Mouse (Mus musculus) left cerebral cortex, postnatal 10 days (tissue): ENCODE data around the gene Syngr4. TPM values are rescaled to one million over a fixed set of nuclear protein-coding genes. Genes with fewer than 3 reads are reported as not detected.

ENCODE experiments used
- total RNA-seq, 2 experiments: library from RNA; stranded (reverse); gene quantifications; 2 replicates each; pipeline ENCODE4 v1.2.3; 2021

Gene Syngr4
- total RNA-seq, 2 experiments from 2014 or later, result not detected

Other genes with a start within 250 kb of the Syngr4 start
- gene Fut2, start 230.3 kb downstream of the Syngr4 start, total RNA-seq, result under 1 TPM; 0.18 to 0.24 TPM
- gene Ntn5, start 212.7 kb downstream of the Syngr4 start, total RNA-seq, result under 1 TPM; 0.45 to 0.47 TPM
- under 1 TPM; 0.34 to 0.39 TPM for gene Sec1, start 202.3 kb downstream of the Syngr4 start, total RNA-seq
- gene Car11, start 196.9 kb downstream of the Syngr4 start, total RNA-seq, result 100 to 1,000 TPM; 152 to 154 TPM
- 10 to 100 TPM; 40.9 to 51.0 TPM for gene Dbp, start 191.6 kb downstream of the Syngr4 start, total RNA-seq
- gene Rpl18, start 181.3 kb downstream of the Syngr4 start, total RNA-seq, result 100 to 1,000 TPM; 437 to 456 TPM
- 10 to 100 TPM; 23.0 to 24.6 TPM for gene Sphk2, start 178.7 kb downstream of the Syngr4 start, total RNA-seq
- gene Fam83e, start 175.5 kb downstream of the Syngr4 start, total RNA-seq, result under 1 TPM; 0.26 to 0.39 TPM
- not detected for gene Spaca4, start 170.9 kb downstream of the Syngr4 start, total RNA-seq
- gene Lmtk3, start 113.0 kb downstream of the Syngr4 start, total RNA-seq, result 100 to 1,000 TPM; 268 to 281 TPM
- 10 to 100 TPM in 1 of 2 experiments, 1 to 10 TPM in 1; 9.7 to 11.5 TPM for gene Sult2b1, start 112.0 kb downstream of the Syngr4 start, total RNA-seq
- gene Cyth2, start 82.1 kb downstream of the Syngr4 start, total RNA-seq, result 100 to 1,000 TPM; 229 to 242 TPM
- gene Kcnj14, start 71.9 kb downstream of the Syngr4 start, total RNA-seq, result 1 to 10 TPM; 1.6 to 1.8 TPM
- 10 to 100 TPM; 27.5 to 29.2 TPM for gene Grwd1, start 65.8 kb downstream of the Syngr4 start, total RNA-seq
- 100 to 1,000 TPM; 101 to 103 TPM for gene Kdelr1, start 23.9 kb downstream of the Syngr4 start, total RNA-seq
- gene Grin2d, start 18.3 kb downstream of the Syngr4 start, total RNA-seq, result 10 to 100 TPM; 35.6 to 36.4 TPM
- gene Tmem143, start 227 bp upstream of the Syngr4 start, total RNA-seq, result 10 to 100 TPM; 17.9 to 22.8 TPM
- 1 to 10 TPM; 4.6 to 6.7 TPM for gene Emp3, start 24.7 kb upstream of the Syngr4 start, total RNA-seq
- 1 to 10 TPM; 1.4 to 1.5 TPM for gene Ccdc114, start 27.4 kb upstream of the Syngr4 start, total RNA-seq
- gene Abcc6, start 133.6 kb upstream of the Syngr4 start, total RNA-seq, result 1 to 10 TPM; 3.9 to 4.4 TPM
- 100 to 1,000 TPM; 109 to 115 TPM for gene Nomo1, start 137.0 kb upstream of the Syngr4 start, total RNA-seq
- gene Kcnj11, start 204.1 kb upstream of the Syngr4 start, total RNA-seq, result 10 to 100 TPM; 19.4 to 19.5 TPM